Mouse (Mus musculus) embryo, embryonic 11.5 days (tissue): ENCODE results near the gene Dmbt1.
"Not testable (repeated sequence)": the region's sequence is repeated elsewhere in the genome, so short reads cannot be mapped to it uniquely, and the experiment has no call there.

Experiments
- DNase-seq: peaks from one replicate; pipeline ENCODE4 v3.0.0-alpha.2; 2012; ENCODE audit warnings: low read depth, low spot score

The Dmbt1 gene

GRCm38 (mm10) chr7:131031755-131032154 is at the start of gene Dmbt1:
Gene Dmbt1 (plus strand): TSS chr7:131032053.
- DNase-seq = no peak

DNA sequence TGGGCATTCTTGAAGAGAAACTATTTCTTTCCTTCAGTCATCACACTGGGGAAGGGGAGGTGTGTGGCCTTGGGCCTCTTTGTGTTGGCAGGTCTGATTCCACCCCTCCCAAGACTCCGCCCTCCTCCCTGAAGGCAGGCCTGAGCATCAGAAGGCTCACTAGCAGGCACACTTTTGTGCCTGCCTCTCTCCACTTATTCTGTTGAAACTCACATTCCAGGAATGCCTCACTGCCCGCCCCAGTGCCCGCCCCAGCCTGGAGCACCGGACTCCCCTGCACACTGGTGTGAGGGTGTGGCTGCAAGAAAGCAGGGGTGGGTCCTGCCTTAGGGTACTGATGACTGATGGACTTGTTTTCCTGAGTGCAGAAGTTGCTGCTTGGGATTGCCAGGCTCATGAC is 49.5 kb upstream of the Dmbt1 start:
- no peak for DNase-seq

- DNase-seq = no peak
Observed at GRCm38 (mm10) chr7:130982881-130983280, 49.0 kb upstream of the Dmbt1 start.

- DNase-seq = no peak
Observed at GRCm38 (mm10) chr7:130984294-130984693, 47.6 kb upstream of the Dmbt1 start.

- DNase-seq = no peak
Observed at GRCm38 (mm10) chr7:130985193-130985592, 46.7 kb upstream of the Dmbt1 start.

GRCm38 (mm10) chr7:130985716-130986115 is 46.1 kb upstream of the Dmbt1 start:
- no peak for DNase-seq

GRCm38 (mm10) chr7:130988146-130988545 is 43.7 kb upstream of the Dmbt1 start:
- DNase-seq = no peak

GRCm38 (mm10) chr7:130989371-130989770 is 42.5 kb upstream of the Dmbt1 start:
- DNase-seq = no peak

DNA sequence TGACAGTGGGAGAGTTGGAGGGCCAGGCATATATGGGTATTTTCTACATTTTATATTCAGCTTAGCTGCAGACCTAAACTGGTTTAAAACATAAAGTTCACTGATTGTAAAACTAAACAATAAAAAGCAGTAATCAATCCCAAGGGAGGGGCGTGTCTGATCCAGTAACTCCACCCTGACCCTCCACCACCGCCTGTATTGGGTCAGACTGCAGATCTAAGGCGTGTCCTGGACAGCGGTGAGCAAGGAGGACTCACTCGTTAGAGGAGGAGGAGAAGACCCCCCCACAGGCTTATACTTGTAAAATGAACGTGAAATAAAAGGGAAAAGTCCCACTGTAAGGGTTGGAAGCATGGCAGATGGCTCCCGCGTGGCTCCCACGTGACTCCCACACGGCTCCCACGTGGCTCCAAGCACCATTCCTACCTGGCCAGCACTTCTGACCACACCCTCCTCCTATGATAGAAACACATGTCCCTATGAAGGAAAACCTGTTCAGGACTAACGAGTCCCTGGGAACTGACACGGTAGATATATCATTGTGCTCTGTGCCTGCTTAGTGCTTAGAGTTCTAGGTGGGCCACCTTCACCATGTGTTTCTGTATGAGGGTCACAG is 40.6 kb upstream of the Dmbt1 start:
- no peak for DNase-seq

DNA sequence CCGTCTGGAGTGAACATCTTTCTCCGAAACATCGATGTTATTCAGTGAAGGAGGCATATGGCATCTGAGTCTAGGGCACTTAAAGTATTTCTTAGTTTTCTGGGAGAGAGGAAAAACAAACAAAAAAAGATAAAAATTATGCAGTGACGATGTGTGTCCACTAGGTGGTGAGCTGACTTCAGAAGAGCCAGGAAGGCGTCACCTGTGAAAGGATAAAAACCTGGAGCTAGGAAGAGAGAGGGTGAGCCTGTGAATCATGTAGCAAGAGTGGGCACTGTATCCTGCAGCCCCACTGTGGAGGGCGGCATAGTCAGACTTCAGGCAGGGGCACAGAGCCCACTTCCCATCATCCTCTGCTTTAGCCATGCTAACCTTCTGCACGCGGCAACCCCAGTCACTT is 37.9 kb upstream of the Dmbt1 start:
- DNase-seq = no peak

GRCm38 (mm10) chr7:131001976-131002726 is 29.7 kb upstream of the Dmbt1 start:
- no peak for DNase-seq

DNA sequence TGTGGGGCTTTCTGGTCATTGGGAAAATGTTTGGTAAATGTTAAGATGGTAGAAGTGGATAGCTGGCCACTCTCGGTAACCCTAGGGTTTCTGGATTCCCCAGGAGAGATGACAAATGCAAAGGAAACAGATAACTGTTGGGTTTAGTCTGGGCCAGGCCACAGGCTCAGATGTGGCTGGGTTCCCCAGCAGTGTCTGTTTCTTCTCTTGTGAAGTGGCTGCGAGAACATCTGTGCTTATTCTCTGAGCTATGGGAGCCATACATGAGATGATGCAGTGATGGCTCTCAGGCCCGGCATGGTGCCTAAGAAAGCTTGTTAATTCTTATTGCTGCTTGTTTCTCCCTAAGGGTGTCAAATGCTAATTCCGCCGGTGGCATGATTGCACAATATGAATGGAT is 27.8 kb upstream of the Dmbt1 start:
- DNase-seq = no peak

DNA sequence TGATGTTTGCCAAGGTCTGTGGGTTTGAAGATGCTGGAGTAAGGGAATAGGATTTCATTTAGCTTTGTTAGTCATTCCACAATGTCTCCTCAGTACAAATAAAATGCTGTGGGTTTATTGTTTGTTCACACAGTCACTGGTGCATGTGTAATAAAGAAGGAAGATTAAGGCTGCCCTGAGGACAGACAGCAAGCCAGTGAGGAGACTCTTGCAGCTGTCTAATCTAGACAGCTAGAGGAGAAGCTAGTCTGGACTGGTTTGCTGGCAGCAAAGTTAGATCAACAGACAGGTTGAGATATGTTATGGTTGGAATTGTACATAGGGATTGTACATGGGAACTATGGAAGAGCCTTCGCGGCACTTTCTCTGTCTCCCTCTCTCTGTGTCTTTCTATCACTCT is 24.6 kb upstream of the Dmbt1 start:
- no peak for DNase-seq

DNA sequence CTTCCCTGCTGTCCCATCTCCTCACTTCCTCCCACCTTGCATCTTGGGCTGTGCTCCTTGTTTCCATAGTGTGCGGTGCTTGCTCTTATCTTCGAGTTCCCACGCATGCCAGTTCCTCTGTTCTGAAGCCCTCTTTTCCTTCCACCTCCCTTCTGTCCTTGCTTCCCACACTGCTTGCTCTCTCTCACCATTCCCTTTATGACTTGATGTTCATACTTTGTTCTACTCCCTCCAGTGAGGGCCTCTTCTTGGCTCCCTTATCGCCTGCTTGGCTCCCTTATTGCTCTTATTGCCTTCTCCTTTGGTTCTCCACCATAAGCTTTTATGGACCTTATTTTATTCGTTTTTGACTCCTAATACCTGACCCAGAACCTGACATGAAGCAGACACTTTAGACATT is 22.7 kb upstream of the Dmbt1 start:
- DNase-seq = no peak

- DNase-seq = no peak
Observed at GRCm38 (mm10) chr7:131011901-131012300, 20.0 kb upstream of the Dmbt1 start.

DNA sequence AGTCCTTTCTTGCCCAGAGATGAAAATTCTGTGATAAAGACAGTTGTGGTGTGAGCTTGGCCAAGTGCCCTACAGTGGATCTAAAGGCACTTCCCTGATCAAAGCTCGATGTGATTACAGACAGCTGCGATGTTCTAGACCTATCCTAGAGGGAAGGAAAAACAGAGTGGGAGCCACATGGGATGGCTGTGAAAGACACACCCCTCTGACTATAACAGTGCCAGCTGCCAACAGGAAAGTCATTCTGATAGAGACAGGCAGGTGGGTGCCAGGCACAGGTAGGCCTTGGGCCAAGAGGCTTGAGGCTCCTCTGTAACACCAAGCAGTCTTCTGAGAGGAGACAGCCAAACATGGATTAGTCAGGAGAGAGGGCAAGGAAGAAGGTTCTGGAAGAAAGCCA is 12.7 kb upstream of the Dmbt1 start:
- DNase-seq = no peak

- DNase-seq = no peak
Observed at GRCm38 (mm10) chr7:131024807-131025206, 7.0 kb upstream of the Dmbt1 start.

DNA sequence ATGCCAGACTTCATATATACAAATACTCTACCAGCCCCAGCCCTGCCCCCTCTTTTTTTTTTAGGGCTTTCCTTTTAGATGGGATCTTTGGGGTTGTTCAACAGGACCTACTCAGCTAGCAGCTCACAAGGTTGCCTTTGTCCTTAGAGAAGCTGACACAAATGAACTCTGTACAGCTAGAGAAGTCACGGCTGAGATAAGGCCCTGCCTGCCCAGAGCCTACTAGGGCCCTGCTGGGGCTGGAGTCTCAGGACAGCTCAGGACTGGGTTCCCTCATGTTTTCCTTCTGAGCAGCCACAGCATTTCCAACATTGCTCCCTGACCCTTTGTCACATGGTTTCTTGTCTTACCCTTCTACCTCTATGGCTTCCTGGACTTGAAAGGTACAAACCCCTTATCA is 4.3 kb upstream of the Dmbt1 start:
- no peak for DNase-seq

DNA sequence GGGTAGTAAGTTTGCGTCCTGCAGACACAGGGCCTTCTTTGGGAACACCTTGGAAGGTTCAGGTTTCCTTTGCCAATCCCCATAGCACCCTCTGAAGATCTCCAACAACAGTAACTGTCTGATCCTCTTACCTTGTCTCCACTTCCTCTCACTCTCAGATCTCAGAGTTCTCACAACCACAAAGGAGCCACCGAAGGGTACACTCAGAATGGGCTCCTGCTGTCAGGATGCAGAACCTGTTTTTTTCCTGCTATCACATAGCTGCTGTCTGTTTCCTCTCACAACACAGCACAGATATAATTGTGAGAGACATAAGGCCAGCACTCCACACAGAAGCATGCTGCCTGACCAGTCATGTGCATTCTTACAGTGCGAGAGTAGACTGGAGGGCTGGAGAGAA is 4.5 kb downstream of the Dmbt1 start:
- DNase-seq = no peak

DNA sequence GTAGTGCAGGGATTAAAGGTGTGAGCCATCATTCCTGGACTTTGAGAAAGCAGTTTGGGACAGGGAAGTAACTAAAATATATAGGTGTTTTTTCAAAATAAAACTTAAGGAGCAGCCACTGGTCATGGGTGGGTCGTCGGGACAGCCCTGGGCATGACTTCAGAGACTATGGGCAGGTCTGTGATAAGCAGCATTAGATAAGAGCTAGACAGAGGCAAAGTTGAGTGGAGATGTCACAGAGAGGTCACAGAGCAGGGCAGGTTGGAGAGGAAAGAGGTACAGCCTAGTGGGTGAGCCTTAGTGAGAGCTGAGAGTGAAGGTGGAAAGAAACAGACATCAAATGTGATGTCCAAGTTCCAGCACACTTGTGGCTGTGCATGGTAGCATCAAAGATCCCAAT is 5.2 kb downstream of the Dmbt1 start:
- no peak for DNase-seq

DNA sequence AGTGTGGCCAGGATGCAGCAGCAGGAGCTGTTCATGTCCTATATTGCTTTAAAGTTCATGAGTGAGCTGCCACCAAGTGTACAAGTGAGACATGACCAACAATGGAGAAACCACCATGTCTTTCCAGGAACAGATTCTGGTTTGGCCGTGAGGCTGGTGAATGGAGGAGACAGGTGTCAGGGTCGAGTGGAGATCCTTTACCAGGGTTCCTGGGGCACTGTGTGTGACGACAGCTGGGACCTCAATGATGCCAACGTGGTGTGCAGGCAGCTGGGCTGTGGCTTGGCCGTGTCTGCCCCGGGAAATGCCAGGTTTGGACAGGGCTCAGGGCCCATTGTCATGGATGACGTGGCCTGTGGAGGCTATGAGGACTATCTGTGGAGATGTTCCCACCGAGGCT is 8.9 kb downstream of the Dmbt1 start:
- DNase-seq = not testable (repeated sequence)

- no peak for DNase-seq
Observed at GRCm38 (mm10) chr7:131042657-131043056, 10.8 kb downstream of the Dmbt1 start.

DNA sequence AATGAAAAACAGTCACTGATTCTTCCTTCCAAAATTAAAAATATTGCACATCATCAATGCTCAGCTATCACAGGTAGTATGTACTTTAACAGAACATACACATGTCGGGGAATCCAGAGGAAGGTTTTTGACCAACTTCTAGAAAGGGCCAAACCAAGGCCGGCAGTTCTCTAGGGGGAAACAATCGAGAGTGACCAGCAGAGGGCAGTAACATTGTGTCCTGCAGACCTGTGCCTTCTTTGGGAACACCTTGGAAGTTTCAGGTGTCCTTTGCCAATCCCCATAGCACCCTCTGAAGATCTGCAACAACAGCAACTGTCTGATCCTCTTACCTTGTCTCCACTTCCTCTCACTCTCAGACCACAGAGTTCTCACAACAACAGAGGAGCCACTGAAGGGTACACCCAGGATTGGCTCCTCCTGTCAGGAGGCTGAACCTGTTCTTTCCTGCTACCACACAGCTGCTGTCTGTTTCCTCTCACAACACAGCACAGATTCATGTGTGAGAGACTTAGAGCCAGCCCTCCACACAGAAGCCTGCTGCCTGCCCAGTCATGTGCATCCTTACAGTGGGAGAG is 13.5 kb downstream of the Dmbt1 start:
- DNase-seq = not testable (repeated sequence)
